Mouse (Mus musculus): ENCODE measurements around the gene Gm20479.

DNA sequence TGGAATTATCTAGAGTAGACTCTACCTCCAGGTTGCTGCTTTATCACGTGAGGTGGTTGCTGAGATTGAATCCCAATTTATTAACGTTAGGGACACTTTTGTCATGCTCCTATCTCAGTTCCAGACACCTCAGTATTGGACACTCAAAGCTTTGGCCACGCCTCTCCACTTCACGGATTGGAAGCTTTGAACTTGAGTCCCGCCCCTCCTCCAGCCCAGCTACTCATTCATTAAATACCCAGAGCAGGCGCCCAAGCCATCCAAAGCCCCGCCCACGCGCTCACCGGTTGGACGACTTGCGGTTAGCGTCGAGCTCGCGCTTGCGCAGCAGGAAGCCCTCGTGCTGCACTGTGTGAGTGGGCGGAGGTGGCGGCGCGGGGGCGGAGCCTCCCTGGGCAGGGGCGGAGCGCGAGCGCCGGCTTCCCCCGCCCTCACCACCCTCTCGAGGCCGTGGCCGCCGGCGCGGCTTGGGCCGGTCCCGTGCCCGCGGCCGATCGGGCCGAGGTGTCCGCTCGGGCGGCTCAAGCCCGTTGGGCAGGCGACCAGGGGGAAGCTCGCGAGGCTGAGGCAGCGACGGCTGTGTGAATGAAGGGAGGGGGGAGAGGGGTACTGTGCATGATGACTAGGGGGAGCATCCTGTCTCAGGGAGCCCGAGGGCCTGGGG lies 4.2 kb upstream of the Gm20479 start:
- TF ChIP-seq CTCF (IDR thresholded peaks at IDR 0.05; ENCODE audit: extremely low read depth, insufficient read depth, low read length) = no peak
- TF ChIP-seq POLR2A (IDR thresholded peaks at IDR 0.05; ENCODE audit: extremely low read depth, insufficient read depth, low read length) = no peak

Data from cortical plate, adult 2 months (tissue).